Mouse (Mus musculus) ovary, postnatal 10 days (tissue): ENCODE results near the gene Pdgfra.

Experiments used
- DNase-seq: peaks from one replicate; pipeline ENCODE4 v3.0.0; 2022; ENCODE audit warnings: low spot score

Gene Pdgfra

GRCm38 (mm10) chr5:75209966-75210365 lies 57.9 kb downstream of the Pdgfra start:
- DNase-seq = no peak

- DNase-seq = no peak
These were observed 62.4 kb downstream of the Pdgfra start for GRCm38 (mm10) chr5:75214520-75214919.

- no peak for DNase-seq
These were observed 62.8 kb downstream of the Pdgfra start for GRCm38 (mm10) chr5:75214929-75215328.

GRCm38 (mm10) chr5:75215678-75216256 lies 63.7 kb downstream of the Pdgfra start:
- DNase-seq = no peak

- no peak for DNase-seq
These were observed 69.5 kb downstream of the Pdgfra start for GRCm38 (mm10) chr5:75221610-75222009.

GRCm38 (mm10) chr5:75222491-75223265 lies 70.6 kb downstream of the Pdgfra start:
- DNase-seq = no peak

GRCm38 (mm10) chr5:75238363-75238762 lies 86.3 kb downstream of the Pdgfra start:
- DNase-seq = no peak

- DNase-seq = no peak
These were observed 87.1 kb downstream of the Pdgfra start for GRCm38 (mm10) chr5:75238928-75239777.

GRCm38 (mm10) chr5:75247070-75247740 lies 95.1 kb downstream of the Pdgfra start:
- no peak for DNase-seq
